ENCODE assay signal across 16 mouse cellular contexts in the genomic region with DNA sequence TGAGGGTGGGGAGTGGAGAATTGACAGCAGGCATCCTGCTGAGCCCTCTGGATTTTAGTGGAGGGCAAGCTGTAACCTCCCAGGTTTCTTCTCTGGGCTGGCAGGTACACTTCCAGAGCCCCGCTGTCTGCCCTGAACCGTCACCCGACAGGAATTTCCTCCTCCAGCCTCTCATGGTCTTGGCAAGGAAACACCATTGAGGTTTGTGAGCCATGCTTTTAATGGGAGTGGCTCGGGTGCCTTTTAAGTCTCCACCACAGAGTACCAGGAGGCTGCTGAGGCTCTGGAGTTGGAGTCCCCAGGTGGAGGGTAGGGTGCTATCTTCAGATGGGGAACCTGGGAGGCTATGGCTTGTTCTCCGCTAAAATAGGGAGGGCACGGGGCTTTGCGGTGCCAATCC. TPM values are rescaled to one million over a fixed set of nuclear protein-coding genes. Genes with fewer than 3 reads are reported as not detected.
DNase-seq lines count a peak whose midpoint lies in the region; ATAC-seq and TF ChIP-seq lines count a peak whose summit lies in the region.
"Had no signal": no experiment of that assay in that cellular context is flagged by ENCODE, and none has a peak within 500 bp of the region (broad histone marks: within the 10 kb centered on the region; RNA-seq: fewer than 3 reads in every experiment).

No protein-coding gene starts in this region.

- peaks cover 63% of the 10 kb centered on the region for H3K4me1 ChIP-seq in heart, embryonic 15.5 days (replicated peaks)
- H3K4me1 ChIP-seq in heart, embryonic 11.5 days (ENCODE audit: control insufficient read depth, insufficient read depth, low read length), result peaks cover 49% of the 10 kb centered on the region
- H3K4me1 ChIP-seq in heart, postnatal 0 days (ENCODE audit: control insufficient read depth, insufficient read depth), result peaks cover 57% of the 10 kb centered on the region
- H3K4me1 ChIP-seq: liver, embryonic 15.5 days had no signal

- WGBS in heart, embryonic 15.5 days, result 59% methylated on average over 7 of the region's 7 CpGs
- 71% methylated on average over 7 of the region's 7 CpGs for WGBS in heart, embryonic 11.5 days (ENCODE audit: insufficient replicate concordance)
- 45% methylated on average over 7 of the region's 7 CpGs for WGBS in heart, postnatal 0 days

- no peak for DNase-seq in Patski (ENCODE audit: low read depth, low spot score)
- no peak for DNase-seq in heart, postnatal 0 days (ENCODE audit: low spot score)
- peak; percentile 85 for DNase-seq in lung, postnatal 36 days
- DNase-seq in thymus, postnatal 4 days, result no peak
- DNase-seq in cerebellum, adult 18-20 months, result no peak
- DNase-seq: adrenal gland, adult 8-10 months; cerebellum, postnatal 14 days; left cerebral cortex, postnatal 4 days; right cerebral cortex, postnatal 25 days had no signal

- H3K27ac ChIP-seq in heart, embryonic 15.5 days, result 0 out of 2 replicates have a peak overlapping the region, but pooled peaks have one; percentile 13
- no peak overlapping the region for H3K27ac ChIP-seq in heart, embryonic 11.5 days (ENCODE audit: low read depth, low read length)
- H3K27ac ChIP-seq in heart, postnatal 0 days (ENCODE audit: low read depth), result peak overlapping the region; percentile 41; the same call in 1 of the 2 replicates
- H3K27ac ChIP-seq: forebrain, embryonic 13.5 days; kidney, embryonic 15.5 days; liver, embryonic 15.5 days; midbrain, embryonic 12.5 days had no signal

- H3K4me2 ChIP-seq in heart, embryonic 15.5 days, result no peak overlapping the region
- H3K4me2 ChIP-seq in heart, embryonic 11.5 days, result no peak overlapping the region
- no peak overlapping the region for H3K4me2 ChIP-seq in heart, postnatal 0 days (ENCODE audit: low read depth, low read length)
- H3K4me2 ChIP-seq: forebrain, embryonic 13.5 days; kidney, embryonic 15.5 days; liver, embryonic 15.5 days; midbrain, embryonic 12.5 days had no signal

- no peak for ATAC-seq in heart, embryonic 15.5 days (replicated peaks; ENCODE audit: insufficient number of reproducible peaks, insufficient read depth, low FRiP score, low read depth)
- ATAC-seq in heart, embryonic 11.5 days (replicated peaks; ENCODE audit: insufficient number of reproducible peaks, low FRiP score, low TSS enrichment), result no peak
- ATAC-seq in Patski, result peak; percentile 38
- ATAC-seq in heart, postnatal 0 days (ENCODE audit: insufficient read depth, low read depth), result no peak
- ATAC-seq: forebrain, embryonic 13.5 days; inflammation-experienced regulatory T-cells, adult 6 months had no signal

- H3K4me3 ChIP-seq in heart, embryonic 15.5 days, result no peak overlapping the region
- H3K4me3 ChIP-seq in heart, embryonic 11.5 days (ENCODE audit: low read depth, low read length), result no peak overlapping the region
- H3K4me3 ChIP-seq in heart, postnatal 0 days (ENCODE audit: low read depth, low read length), result no peak overlapping the region
- H3K4me3 ChIP-seq: forebrain, embryonic 13.5 days; kidney, embryonic 15.5 days; liver, embryonic 15.5 days; midbrain, embryonic 12.5 days had no signal

- no peak overlapping the region for H3K9ac ChIP-seq in heart, embryonic 15.5 days
- H3K9ac ChIP-seq in heart, embryonic 11.5 days (ENCODE audit: low read depth, low read length), result no peak overlapping the region
- no peak overlapping the region for H3K9ac ChIP-seq in heart, postnatal 0 days (replicated peaks; ENCODE audit: low read depth, low read length)
- H3K9ac ChIP-seq: forebrain, embryonic 13.5 days; kidney, embryonic 15.5 days; liver, embryonic 15.5 days; midbrain, embryonic 12.5 days had no signal

- CTCF ChIA-PET in Patski (lab: Charles Lee), result no interaction called here

- POLR2A ChIA-PET in Patski (lab: Charles Lee), result interaction anchor here (0.9 kb wide), 1 partner anchor 67 kb away, joined by 3 read pairs; no protein-coding TSS in a partner anchor

- no peaks in the 10 kb centered on the region for H3K36me3 ChIP-seq in heart, embryonic 15.5 days
- H3K36me3 ChIP-seq in heart, embryonic 11.5 days (ENCODE audit: control insufficient read depth, insufficient read depth, low read length), result no peaks in the 10 kb centered on the region
- H3K36me3 ChIP-seq in heart, postnatal 0 days (replicated peaks; ENCODE audit: control insufficient read depth, insufficient read depth, low read length), result no peaks in the 10 kb centered on the region
- H3K36me3 ChIP-seq: kidney, embryonic 15.5 days; liver, embryonic 15.5 days; midbrain, embryonic 12.5 days had no signal

- TF ChIP-seq CTCF in Patski (IDR thresholded peaks at IDR 0.05), result no peak
- TF ChIP-seq CTCF in heart, postnatal 0 days (IDR thresholded peaks at IDR 0.05; ENCODE audit: low read depth), result no peak

- in situ Hi-C loops in Patski (cut with MboI; ENCODE audit: low pct_unique_long_range_greater_than_20kb), result no loop called here

- no peaks in the 10 kb centered on the region for H3K9me3 ChIP-seq in heart, embryonic 15.5 days (replicated peaks)
- H3K9me3 ChIP-seq in heart, embryonic 11.5 days (replicated peaks; ENCODE audit: control insufficient read depth, low read length), result peaks cover 3% of the 10 kb centered on the region; the same call in 1 of the 2 replicates
- H3K9me3 ChIP-seq in heart, postnatal 0 days (replicated peaks; ENCODE audit: control insufficient read depth, low read length), result peaks cover 4% of the 10 kb centered on the region; the same call in 1 of the 2 replicates
- H3K9me3 ChIP-seq: liver, embryonic 15.5 days; midbrain, embryonic 12.5 days had no signal

- no peak for TF ChIP-seq EP300 in heart, postnatal 0 days (IDR thresholded peaks at IDR 0.05; ENCODE audit: low read depth)

- H3K27me3 ChIP-seq in heart, embryonic 15.5 days, result no peaks in the 10 kb centered on the region
- no peaks in the 10 kb centered on the region for H3K27me3 ChIP-seq in heart, embryonic 11.5 days (ENCODE audit: control insufficient read depth, insufficient read depth, low read length)
- H3K27me3 ChIP-seq in Patski, result no peaks in the 10 kb centered on the region
- no peaks in the 10 kb centered on the region for H3K27me3 ChIP-seq in heart, postnatal 0 days (ENCODE audit: control insufficient read depth, insufficient read depth, low read length)
- H3K27me3 ChIP-seq: forebrain, embryonic 13.5 days; kidney, embryonic 15.5 days; liver, embryonic 15.5 days; midbrain, embryonic 12.5 days had no signal

RNA-seq across cellular contexts. Expression of a gene that starts 53.9 kb away (rescaled TPM):
- polyA plus RNA-seq in heart, embryonic 15.5 days (2015; fragmentation: Nextera tagmentation; extraction: Ambion mirVana), result 21.2 and 21.7 TPM in 2 replicates
- 15.3 and 25.2 TPM in 2 replicates for polyA plus RNA-seq in heart, embryonic 11.5 days (2014; fragmentation: Nextera tagmentation; extraction: Ambion mirVana)
- 87.8 TPM for polyA plus RNA-seq in Patski (2021)
- 50.6 and 74.8 TPM in 2 replicates for total RNA-seq in heart, postnatal 0 days (2014; rRNA removed; ENCODE audit: low replicate concordance)
- polyA plus RNA-seq in heart, postnatal 0 days (2015; fragmentation: Nextera tagmentation; extraction: Ambion mirVana), result 11.0 and 15.1 TPM in 2 replicates
